Mouse (Mus musculus): ENCODE data around the gene Gm20855.
"Not testable (repeated sequence)": the region's sequence is repeated elsewhere in the genome, so short reads cannot be mapped to it uniquely, and the experiment has no call there.

Gene Gm20855

GRCm38 (mm10) chrY:35131733-35132132 lies at the start of gene Gm20855:
Gene Gm20855 (minus strand): TSS chrY:35131833.
- DNase-seq (ENCODE audit: low read depth in 2 of 2, low spot score in 2 of 2): not testable (repeated sequence)
